Mouse (Mus musculus): ENCODE measurements around the gene Nfib. TPM values are rescaled to one million over a fixed set of nuclear protein-coding genes. Genes with fewer than 3 reads are reported as not detected.

Nfib gene
- polyA plus RNA-seq, 2 experiments = 57.3 to 126 TPM

DNA sequence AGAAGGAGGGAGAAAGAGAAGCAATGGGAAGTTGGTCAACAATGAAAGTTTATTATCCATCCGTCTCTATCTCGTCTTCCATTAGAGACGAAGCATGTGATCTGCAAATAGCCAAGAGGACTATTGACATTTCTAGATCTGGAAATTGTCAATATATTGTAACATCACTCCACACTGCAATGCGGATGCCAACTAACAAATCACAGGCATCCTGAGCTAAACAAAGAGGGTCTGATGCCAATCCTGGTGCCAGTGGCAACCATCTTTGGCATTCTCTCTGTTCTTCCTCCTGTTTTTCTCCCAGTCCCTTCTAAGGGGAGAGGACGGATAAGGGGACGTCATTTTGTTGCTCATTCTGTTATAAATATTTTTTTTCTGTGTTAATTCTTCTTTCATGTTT, 209.9 kb downstream of the Nfib start:
- ATAC-seq (ENCODE audit: low FRiP score, low read depth) = no peak
- no peak overlapping the region for H3K4me3 ChIP-seq (replicated peaks; ENCODE audit: low read length)
- no peak for DNase-seq (ENCODE audit: low spot score)
- WGBS = 90% methylated on average over 6 of the region's 6 CpGs
- no peak for TF ChIP-seq POLR2A (IDR thresholded peaks at IDR 0.05; ENCODE audit: borderline replicate concordance, extremely low read depth, insufficient read depth, insufficient read length)
- H3K4me1 ChIP-seq (ENCODE audit: control insufficient read depth, insufficient read depth, low read length) = peaks cover 48% of the 10 kb centered on the region
- no peaks in the 10 kb centered on the region for H3K9me3 ChIP-seq (ENCODE audit: control insufficient read depth, low read length)
- no peak overlapping the region for H3K9ac ChIP-seq (ENCODE audit: low read depth, low read length, severe bottlenecking)
- no peak overlapping the region for H3K27ac ChIP-seq (replicated peaks; ENCODE audit: low read depth, low read length)
- no peak overlapping the region for H3K4me2 ChIP-seq (replicated peaks; ENCODE audit: low read depth, low read length, severe bottlenecking)
- peaks cover 54% of the 10 kb centered on the region for H3K36me3 ChIP-seq (ENCODE audit: control insufficient read depth, insufficient read depth, low read length)
- H3K27me3 ChIP-seq (ENCODE audit: control insufficient read depth, insufficient read depth, low read length) = no peaks in the 10 kb centered on the region

GRCm38 (mm10) chr4:82494829-82495228, 210.7 kb downstream of the Nfib start:
- Histone ChIP-seq H3K4me1 (ENCODE audit: control insufficient read depth, insufficient read depth, low read length) (peaks cover 46% of the 10 kb centered on the region), H3K27ac (replicated peaks; ENCODE audit: low read depth, low read length) (no peak overlapping the region), H3K9me3 (ENCODE audit: control insufficient read depth, low read length) (no peaks in the 10 kb centered on the region), H3K4me2 (replicated peaks; ENCODE audit: low read depth, low read length, severe bottlenecking) (no peak overlapping the region; the same call in 1 of the 2 replicates), H3K9ac (ENCODE audit: low read depth, low read length, severe bottlenecking) (no peak overlapping the region), H3K36me3 (ENCODE audit: control insufficient read depth, insufficient read depth, low read length) (peaks cover 56% of the 10 kb centered on the region), H3K27me3 (ENCODE audit: control insufficient read depth, insufficient read depth, low read length) (no peaks in the 10 kb centered on the region), H3K4me3 (replicated peaks; ENCODE audit: low read length) (no peak overlapping the region)
- TF ChIP-seq POLR2A (IDR thresholded peaks at IDR 0.05; ENCODE audit: borderline replicate concordance, extremely low read depth, insufficient read depth, insufficient read length) = no peak
- 91% methylated on average over 10 of the region's 10 CpGs for WGBS
- DNase-seq (ENCODE audit: low spot score) = no peak
- ATAC-seq (ENCODE audit: low FRiP score, low read depth) = no peak

DNA sequence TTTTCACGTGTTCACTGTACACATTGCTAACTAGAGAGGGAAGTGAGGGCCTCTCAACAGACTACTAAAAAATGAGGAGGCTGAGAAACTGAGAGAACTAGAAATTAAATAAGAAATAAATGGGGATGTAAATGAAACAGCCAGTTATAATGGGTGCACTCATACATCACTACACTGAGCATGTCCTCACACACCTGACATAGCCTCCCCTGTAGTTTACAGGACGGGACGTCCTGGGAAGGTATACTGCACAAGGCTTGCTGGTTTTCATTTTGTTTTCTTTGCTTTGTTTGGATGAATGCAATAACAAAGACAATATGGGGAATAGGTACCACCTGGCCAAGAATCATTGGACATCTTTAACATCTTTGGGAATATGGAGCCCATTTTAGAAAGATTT, 211.1 kb downstream of the Nfib start:
- Histone ChIP-seq H3K4me1 (ENCODE audit: control insufficient read depth, insufficient read depth, low read length) (peaks cover 48% of the 10 kb centered on the region), H3K27ac (replicated peaks; ENCODE audit: low read depth, low read length) (no peak overlapping the region), H3K27me3 (ENCODE audit: control insufficient read depth, insufficient read depth, low read length) (no peaks in the 10 kb centered on the region), H3K9me3 (ENCODE audit: control insufficient read depth, low read length) (no peaks in the 10 kb centered on the region), H3K4me2 (replicated peaks; ENCODE audit: low read depth, low read length, severe bottlenecking) (no peak overlapping the region; the same call in 1 of the 2 replicates), H3K36me3 (ENCODE audit: control insufficient read depth, insufficient read depth, low read length) (peaks cover 56% of the 10 kb centered on the region), H3K4me3 (replicated peaks; ENCODE audit: low read length) (no peak overlapping the region), H3K9ac (ENCODE audit: low read depth, low read length, severe bottlenecking) (no peak overlapping the region)
- no peak for ATAC-seq (ENCODE audit: low FRiP score, low read depth)
- DNase-seq (ENCODE audit: low spot score) = no peak
- 58% methylated on average over 3 of the region's 3 CpGs for WGBS
- TF ChIP-seq POLR2A (IDR thresholded peaks at IDR 0.05; ENCODE audit: borderline replicate concordance, extremely low read depth, insufficient read depth, insufficient read length) = no peak

DNA sequence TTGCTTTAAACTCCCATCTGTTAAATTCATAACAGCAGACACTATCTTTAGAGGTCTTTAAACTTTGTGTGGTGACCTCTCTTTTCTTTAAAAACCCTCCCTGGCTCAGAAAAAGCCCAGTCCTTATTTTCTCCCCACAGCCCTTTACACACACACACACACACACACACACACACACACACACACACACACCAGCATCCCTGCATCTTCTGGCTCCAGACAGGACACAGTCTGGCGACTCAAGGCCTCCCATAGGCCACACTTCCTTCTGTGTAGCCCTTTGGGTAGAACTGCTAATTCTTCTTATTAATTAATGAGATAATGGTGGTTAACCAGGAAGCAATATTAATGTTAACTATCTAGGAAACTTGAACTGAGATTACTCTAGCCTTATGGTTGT, 211.7 kb downstream of the Nfib start:
- DNase-seq (ENCODE audit: low spot score) (no peak), ATAC-seq (ENCODE audit: low FRiP score, low read depth) (no peak)
- Histone ChIP-seq H3K9me3 (ENCODE audit: control insufficient read depth, low read length) (no peaks in the 10 kb centered on the region), H3K4me3 (replicated peaks; ENCODE audit: low read length) (no peak overlapping the region), H3K27ac (replicated peaks; ENCODE audit: low read depth, low read length) (no peak overlapping the region), H3K27me3 (ENCODE audit: control insufficient read depth, insufficient read depth, low read length) (no peaks in the 10 kb centered on the region), H3K4me2 (replicated peaks; ENCODE audit: low read depth, low read length, severe bottlenecking) (no peak overlapping the region), H3K4me1 (ENCODE audit: control insufficient read depth, insufficient read depth, low read length) (peaks cover 45% of the 10 kb centered on the region), H3K9ac (ENCODE audit: low read depth, low read length, severe bottlenecking) (no peak overlapping the region), H3K36me3 (ENCODE audit: control insufficient read depth, insufficient read depth, low read length) (peaks cover 56% of the 10 kb centered on the region)
- no peak for TF ChIP-seq POLR2A (IDR thresholded peaks at IDR 0.05; ENCODE audit: borderline replicate concordance, extremely low read depth, insufficient read depth, insufficient read length)
- 61% methylated on average over 1 of the region's 1 CpGs for WGBS

DNA sequence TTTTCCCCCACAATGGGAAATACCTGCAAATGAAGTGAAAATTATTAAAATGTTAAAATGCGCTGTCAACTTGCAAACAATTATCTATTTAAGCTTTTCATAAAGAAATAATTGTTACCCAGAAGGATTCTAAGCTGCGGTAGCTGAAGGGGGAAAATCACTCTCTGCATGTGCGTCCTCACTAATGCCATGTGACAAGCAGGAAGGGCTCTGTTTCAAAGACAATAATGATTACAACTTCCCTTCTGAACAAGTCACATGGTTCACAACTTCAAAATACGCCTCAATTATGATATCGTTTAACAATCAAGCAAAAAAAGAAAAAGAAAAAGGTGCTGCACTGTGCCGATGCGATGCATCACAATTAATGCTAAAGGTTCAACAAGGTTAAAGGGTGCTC, 212.2 kb downstream of the Nfib start:
- H3K27ac ChIP-seq (replicated peaks; ENCODE audit: low read depth, low read length) = no peak overlapping the region
- peaks cover 45% of the 10 kb centered on the region for H3K4me1 ChIP-seq (ENCODE audit: control insufficient read depth, insufficient read depth, low read length)
- TF ChIP-seq POLR2A (IDR thresholded peaks at IDR 0.05; ENCODE audit: borderline replicate concordance, extremely low read depth, insufficient read depth, insufficient read length) = no peak
- no peak overlapping the region for H3K4me3 ChIP-seq (replicated peaks; ENCODE audit: low read length)
- ATAC-seq (ENCODE audit: low FRiP score, low read depth) = no peak
- no peaks in the 10 kb centered on the region for H3K9me3 ChIP-seq (ENCODE audit: control insufficient read depth, low read length)
- no peak overlapping the region for H3K4me2 ChIP-seq (replicated peaks; ENCODE audit: low read depth, low read length, severe bottlenecking)
- H3K27me3 ChIP-seq (ENCODE audit: control insufficient read depth, insufficient read depth, low read length) = no peaks in the 10 kb centered on the region
- WGBS = 75% methylated on average over 7 of the region's 7 CpGs
- no peak overlapping the region for H3K9ac ChIP-seq (ENCODE audit: low read depth, low read length, severe bottlenecking)
- no peak for DNase-seq (ENCODE audit: low spot score)
- peaks cover 53% of the 10 kb centered on the region for H3K36me3 ChIP-seq (ENCODE audit: control insufficient read depth, insufficient read depth, low read length)

GRCm38 (mm10) chr4:82492737-82493136, 212.8 kb downstream of the Nfib start:
- no peak for TF ChIP-seq POLR2A (IDR thresholded peaks at IDR 0.05; ENCODE audit: borderline replicate concordance, extremely low read depth, insufficient read depth, insufficient read length)
- H3K4me3 ChIP-seq (replicated peaks; ENCODE audit: low read length) = no peak overlapping the region
- H3K36me3 ChIP-seq (ENCODE audit: control insufficient read depth, insufficient read depth, low read length) = peaks cover 52% of the 10 kb centered on the region
- peaks cover 39% of the 10 kb centered on the region for H3K4me1 ChIP-seq (ENCODE audit: control insufficient read depth, insufficient read depth, low read length)
- WGBS = 78% methylated on average over 2 of the region's 2 CpGs
- H3K9ac ChIP-seq (ENCODE audit: low read depth, low read length, severe bottlenecking) = no peak overlapping the region
- H3K9me3 ChIP-seq (ENCODE audit: control insufficient read depth, low read length) = no peaks in the 10 kb centered on the region
- DNase-seq (ENCODE audit: low spot score) = no peak
- H3K27ac ChIP-seq (replicated peaks; ENCODE audit: low read depth, low read length) = no peak overlapping the region
- H3K27me3 ChIP-seq (ENCODE audit: control insufficient read depth, insufficient read depth, low read length) = no peaks in the 10 kb centered on the region
- no peak overlapping the region for H3K4me2 ChIP-seq (replicated peaks; ENCODE audit: low read depth, low read length, severe bottlenecking)
- ATAC-seq (ENCODE audit: low FRiP score, low read depth) = no peak

Data from limb, embryonic 14.5 days (tissue).